Mouse (Mus musculus) thymus, adult 18-20 months (tissue): ENCODE results near the gene Cdk19.
A peak's percentile ranks its signal among the peaks of the same experiment; 100 is the strongest.
"Not testable (repeated sequence)": the region's sequence is repeated elsewhere in the genome, so short reads cannot be mapped to it uniquely, and the experiment has no call there.

Experiments
- DNase-seq, 2 experiments: peaks; one replicate each; pipeline ENCODE4 v3.0.0; 2022; ENCODE audit warnings: mixed read lengths in 2 of 2

Gene Cdk19

GRCm38 (mm10) chr10:40398842-40399241, 59.5 kb downstream of the Cdk19 start:
- no peak for DNase-seq

- DNase-seq = no peak
These were observed 60.0 kb downstream of the Cdk19 start for GRCm38 (mm10) chr10:40399328-40399727.

- no peak for DNase-seq
These were observed 60.9 kb downstream of the Cdk19 start for GRCm38 (mm10) chr10:40400293-40400692.

GRCm38 (mm10) chr10:40406655-40407054, 67.3 kb downstream of the Cdk19 start:
- DNase-seq = no peak

GRCm38 (mm10) chr10:40409336-40409735, 70.0 kb downstream of the Cdk19 start:
- DNase-seq = no peak

- no peak for DNase-seq
These were observed 72.0 kb downstream of the Cdk19 start for GRCm38 (mm10) chr10:40411370-40411769.

- DNase-seq = no peak
These were observed 77.6 kb downstream of the Cdk19 start for GRCm38 (mm10) chr10:40416944-40417343.

GRCm38 (mm10) chr10:40419841-40420240, 80.5 kb downstream of the Cdk19 start:
- DNase-seq = peak; percentile 43 to 72

GRCm38 (mm10) chr10:40420703-40421102, 81.3 kb downstream of the Cdk19 start:
- peak; percentile 25 to 35 for DNase-seq

- DNase-seq = peak; percentile 24 to 59
These were observed 82.4 kb downstream of the Cdk19 start for GRCm38 (mm10) chr10:40421724-40422123.

- DNase-seq = no peak
These were observed 83.3 kb downstream of the Cdk19 start for GRCm38 (mm10) chr10:40422696-40423095.

- not testable (repeated sequence) for DNase-seq
These were observed 85.1 kb downstream of the Cdk19 start for GRCm38 (mm10) chr10:40424428-40424827.

- no peak for DNase-seq
These were observed 86.1 kb downstream of the Cdk19 start for GRCm38 (mm10) chr10:40425243-40426095.

- no peak for DNase-seq
These were observed 86.7 kb downstream of the Cdk19 start for GRCm38 (mm10) chr10:40426096-40426450.

GRCm38 (mm10) chr10:40428633-40429032, 89.3 kb downstream of the Cdk19 start:
- DNase-seq = no peak

- no peak for DNase-seq
These were observed 89.7 kb downstream of the Cdk19 start for GRCm38 (mm10) chr10:40429081-40429480.

GRCm38 (mm10) chr10:40430209-40430608, 90.8 kb downstream of the Cdk19 start:
- DNase-seq = no peak

- no peak for DNase-seq
These were observed 92.6 kb downstream of the Cdk19 start for GRCm38 (mm10) chr10:40431957-40432356.

GRCm38 (mm10) chr10:40432375-40432774, 93.0 kb downstream of the Cdk19 start:
- DNase-seq = no peak

GRCm38 (mm10) chr10:40435402-40435801, 96.0 kb downstream of the Cdk19 start:
- DNase-seq = no peak

GRCm38 (mm10) chr10:40437117-40437516, 97.8 kb downstream of the Cdk19 start:
- no peak for DNase-seq

- DNase-seq = no peak
These were observed 101.4 kb downstream of the Cdk19 start for GRCm38 (mm10) chr10:40440740-40441139.

- no peak for DNase-seq
These were observed 102.7 kb downstream of the Cdk19 start for GRCm38 (mm10) chr10:40442076-40442475.

- no peak for DNase-seq
These were observed 104.0 kb downstream of the Cdk19 start for GRCm38 (mm10) chr10:40443371-40443770.
